Mouse (Mus musculus): ENCODE measurements at regions not wholly inside any gene's neighbourhood (a gene's known extent, or its start where the extent isn't known, plus 50 kb on each side); places are given as distances from the start of the nearest gene placed in this dataset.

DNA sequence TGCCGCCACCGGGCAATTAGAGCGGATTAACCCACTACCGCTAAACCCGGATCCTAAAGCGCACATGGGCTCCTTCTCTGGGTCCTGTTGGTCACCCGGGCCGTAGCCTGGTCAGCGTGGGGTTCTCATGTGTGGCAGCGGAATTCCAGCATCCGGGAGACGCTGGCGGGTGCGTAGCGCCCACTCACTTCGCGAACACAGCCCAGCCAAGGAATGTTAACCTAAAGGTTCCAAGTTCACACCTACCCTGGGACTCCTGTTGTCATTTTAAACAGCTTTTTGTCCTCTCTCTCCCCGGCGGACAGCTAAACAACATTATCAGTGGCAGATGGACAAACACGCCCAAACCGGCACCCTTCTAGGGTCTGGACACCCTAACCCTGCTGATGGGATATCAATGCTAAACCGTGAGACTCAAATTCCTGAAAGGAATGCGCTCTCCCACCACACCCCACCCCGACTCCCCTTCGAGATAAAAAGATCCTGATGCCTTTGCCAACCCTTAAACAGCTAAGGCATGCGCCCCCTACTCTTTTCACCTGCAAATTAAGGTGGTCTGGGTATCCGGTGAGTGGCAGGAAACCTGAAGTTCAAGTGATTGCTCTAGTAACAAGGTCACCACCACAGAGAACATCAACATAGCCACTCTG is 49.8 kb upstream of the Fcgr1 start:
- DNase-seq (no peak), ATAC-seq (no peak)
- H3K4me2 ChIP-seq (ENCODE audit: low read depth): no peak overlapping the region
- H3K36me3 ChIP-seq (ENCODE audit: insufficient read depth): no peaks in the 10 kb centered on the region
- H3K27ac ChIP-seq (ENCODE audit: low read depth, low read length): no peak overlapping the region
- WGBS: 1% methylated on average over 27 of the region's 27 CpGs
- H3K9ac ChIP-seq: no peak overlapping the region
- H3K4me3 ChIP-seq (ENCODE audit: low read depth, low read length): no peak overlapping the region
- H3K27me3 ChIP-seq (ENCODE audit: insufficient read depth, low read length): peaks cover 27% of the 10 kb centered on the region
- H3K4me1 ChIP-seq (ENCODE audit: insufficient read depth): no peaks in the 10 kb centered on the region
- no peak for TF ChIP-seq CTCF (IDR thresholded peaks at IDR 0.05; ENCODE audit: low read depth)
- H3K9me3 ChIP-seq (ENCODE audit: low read length): no peaks in the 10 kb centered on the region

Data from forebrain, postnatal 0 days (tissue).